Mouse (Mus musculus): ENCODE measurements around the gene Atp6ap1l. TPM values are rescaled to one million over a fixed set of nuclear protein-coding genes. Genes with fewer than 3 reads are reported as not detected.

Atp6ap1l gene
- not detected in 2 replicates for polyA plus RNA-seq (2015; fragmentation: Nextera tagmentation; extraction: Ambion mirVana)

GRCm38 (mm10) chr13:90905176-90905575 lies at the start of gene Atp6ap1l:
Atp6ap1l (minus strand) TSS chr13:90905355.

DNA sequence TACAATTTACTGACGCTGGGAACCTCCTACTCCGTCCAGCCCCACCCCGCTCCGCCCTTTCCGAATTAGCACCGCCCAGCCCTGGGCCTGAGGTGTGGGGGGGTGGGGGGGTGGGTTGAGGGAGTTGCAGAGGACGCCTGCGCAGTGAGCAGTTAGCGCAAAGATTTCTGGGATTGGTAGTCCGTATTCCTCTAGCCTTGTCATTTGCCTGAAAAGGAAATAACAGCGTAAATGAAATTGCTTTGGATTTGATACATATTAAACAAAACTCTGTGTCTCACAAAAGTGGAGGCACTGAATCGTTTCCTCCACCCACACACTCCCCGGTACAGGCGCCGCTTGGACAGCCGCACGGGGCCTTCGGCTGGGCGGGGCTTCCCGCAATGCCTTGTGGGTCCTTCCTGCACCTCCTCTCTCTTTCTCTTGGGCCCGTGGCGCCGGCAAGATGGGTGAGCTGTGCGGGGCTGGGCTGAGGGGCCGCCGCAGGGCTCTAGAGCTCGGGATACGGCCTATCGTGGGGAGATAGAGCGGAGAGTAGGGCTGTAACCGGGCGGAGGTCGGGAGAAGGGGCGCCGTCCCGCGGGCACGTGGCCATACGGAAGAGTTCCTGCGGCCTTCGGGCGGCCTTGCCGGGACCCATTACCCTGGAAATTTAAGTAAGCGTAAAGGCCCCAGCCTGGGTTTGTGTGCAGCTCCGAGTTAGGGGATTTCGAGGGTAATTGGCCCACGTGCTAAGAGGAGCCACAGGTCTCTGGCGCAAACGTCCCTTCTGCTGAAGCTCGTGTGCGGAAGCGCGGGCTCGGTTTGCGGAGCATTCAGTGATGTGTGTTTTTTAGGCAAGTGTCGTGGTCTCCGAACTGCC lies 17.8 kb upstream of the Atp6ap1l start, which contains the start of gene Rps23:
TSS of gene Rps23 (plus strand) at position 208 of the 862 bp plus-strand sequence.

Other genes with a start within 250 kb of the Atp6ap1l start
- gene Rps23, start 17.6 kb upstream of the Atp6ap1l start, polyA plus RNA-seq (2015; fragmentation: Nextera tagmentation; extraction: Ambion mirVana) = 181 and 189 TPM in 2 replicates

All from skeletal muscle tissue, postnatal 0 days (tissue).